Mouse (Mus musculus) embryonic fibroblast, embryonic 13.5 days (primary cell): ENCODE results near the gene Rest.

Source experiments
- CTCF ChIP-seq: IDR thresholded peaks from 2 replicates; pipeline ENCODE4 v1.5.1; 2011; ENCODE audit warnings: mild to moderate bottlenecking, control low read depth, low read length, moderate library complexity, borderline replicate concordance; ENCODE audit not compliant: insufficient read depth
- POLR2A ChIP-seq: IDR thresholded peaks from 2 replicates; pipeline ENCODE4 v1.6.1; 2011; ENCODE audit warnings: low read depth, mild to moderate bottlenecking, control low read depth, low read length, moderate library complexity

DNA sequence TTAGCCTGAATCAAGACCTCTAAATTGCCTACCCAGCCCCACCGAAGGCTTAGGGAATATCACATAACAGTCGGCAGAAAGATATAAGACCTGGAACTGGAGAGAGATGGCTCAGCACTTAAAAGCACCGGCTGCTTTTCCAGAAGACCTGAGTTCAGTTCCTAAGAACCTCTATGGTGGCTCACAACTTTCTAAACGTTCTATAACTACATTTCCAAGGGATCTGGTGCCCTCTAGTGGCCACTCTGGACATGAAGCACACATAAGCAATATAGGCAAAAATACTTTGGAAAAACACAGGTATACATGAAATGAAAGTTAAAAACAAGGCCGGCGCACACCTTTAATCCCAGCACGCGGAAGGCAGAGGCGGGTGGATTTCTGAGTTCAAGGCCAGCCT is 48.1 kb upstream of the Rest start:
- TF ChIP-seq CTCF (no peak), POLR2A (no peak)
